Mouse (Mus musculus) right cerebral cortex, postnatal 14 days (tissue): ENCODE measurements around the gene Ttc8.
"Not testable (repeated sequence)": the region's sequence is repeated elsewhere in the genome, so short reads cannot be mapped to it uniquely, and the experiment has no call there.

Source experiments
- DNase-seq: peaks from one replicate; pipeline ENCODE4 v3.0.0; 2022

Gene Ttc8

GRCm38 (mm10) chr12:98920194-98920991 is at the start of gene Ttc8:
Ttc8 (plus strand) TSS chr12:98920574.
- peak; percentile 84 for DNase-seq

DNA sequence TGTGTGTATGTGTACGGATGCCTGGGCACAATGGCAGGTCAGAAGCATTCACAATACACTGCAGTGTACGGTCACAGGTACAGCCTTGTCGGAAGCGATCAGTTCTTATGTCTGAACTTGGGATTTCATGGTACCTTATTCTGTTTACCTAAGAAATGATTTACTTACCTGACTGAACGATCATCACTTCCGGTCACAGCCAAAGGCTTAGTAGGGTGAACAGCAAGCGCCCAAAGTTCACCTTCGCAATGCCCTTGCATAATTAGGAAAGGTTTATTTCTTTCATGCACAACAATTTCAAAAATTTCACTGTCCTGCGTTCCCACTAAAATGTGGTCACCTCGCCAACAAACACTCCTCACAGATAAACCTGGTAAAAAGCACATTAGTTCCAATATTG is 47.5 kb upstream of the Ttc8 start:
- DNase-seq: no peak

DNA sequence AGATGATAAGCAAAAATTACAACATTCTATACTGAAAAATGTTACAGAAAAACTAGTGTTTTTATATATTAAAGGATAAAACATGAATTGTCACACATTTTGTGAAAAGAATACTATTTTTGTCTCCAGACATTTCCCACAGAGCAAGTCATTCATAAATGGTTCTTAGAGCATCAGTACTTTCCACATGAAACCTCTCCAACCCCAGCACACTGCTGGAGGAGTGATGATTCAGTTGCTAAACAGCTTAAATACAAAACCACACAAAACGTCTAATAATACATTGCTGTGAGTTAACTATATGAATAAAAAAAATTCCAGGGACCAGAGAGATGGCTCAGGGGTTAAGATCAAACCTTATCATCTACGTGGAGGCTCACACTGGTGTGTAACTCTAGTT is 45.2 kb upstream of the Ttc8 start:
- DNase-seq: no peak

DNA sequence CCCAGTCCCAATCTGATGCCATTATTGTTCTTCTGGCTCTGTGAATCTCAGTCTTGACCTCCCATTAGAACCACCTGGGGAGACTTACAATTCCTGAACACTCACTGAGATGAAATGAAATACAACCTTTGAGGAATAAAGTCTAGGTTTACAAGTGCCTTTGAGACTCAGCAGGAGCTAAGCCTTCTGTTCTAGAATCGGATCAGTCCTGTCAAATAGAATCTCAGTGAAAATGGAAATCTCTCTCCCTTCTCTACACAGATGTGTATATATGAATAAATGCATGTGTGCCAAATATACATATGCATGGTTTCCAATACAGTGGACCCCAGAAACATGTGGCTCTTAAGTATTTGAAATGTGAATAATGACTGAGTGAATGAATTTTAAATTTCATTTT is 41.7 kb upstream of the Ttc8 start:
- no peak for DNase-seq

DNA sequence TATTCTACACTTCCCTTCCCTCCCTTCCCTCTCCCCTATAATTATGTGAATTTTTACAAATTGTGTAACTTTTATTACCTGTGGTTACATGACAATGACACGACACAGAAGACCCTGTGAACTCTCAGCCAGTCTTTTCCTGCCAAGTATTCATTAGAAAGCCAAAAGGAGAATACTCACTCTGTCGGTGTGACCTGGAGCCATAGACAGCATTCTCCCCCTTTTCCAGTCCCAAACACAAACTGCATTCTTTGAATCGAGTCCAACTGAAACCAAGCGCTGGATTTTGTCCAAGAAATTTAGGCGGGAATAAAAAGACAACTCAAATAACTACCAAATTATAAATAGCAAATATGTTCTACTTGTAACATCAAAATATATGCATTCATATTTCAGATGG is 38.6 kb upstream of the Ttc8 start:
- no peak for DNase-seq

- DNase-seq: no peak
Measured at GRCm38 (mm10) chr12:98884515-98884914, 35.9 kb upstream of the Ttc8 start.

- DNase-seq: no peak
Measured at GRCm38 (mm10) chr12:98896761-98897160, 23.6 kb upstream of the Ttc8 start.

DNA sequence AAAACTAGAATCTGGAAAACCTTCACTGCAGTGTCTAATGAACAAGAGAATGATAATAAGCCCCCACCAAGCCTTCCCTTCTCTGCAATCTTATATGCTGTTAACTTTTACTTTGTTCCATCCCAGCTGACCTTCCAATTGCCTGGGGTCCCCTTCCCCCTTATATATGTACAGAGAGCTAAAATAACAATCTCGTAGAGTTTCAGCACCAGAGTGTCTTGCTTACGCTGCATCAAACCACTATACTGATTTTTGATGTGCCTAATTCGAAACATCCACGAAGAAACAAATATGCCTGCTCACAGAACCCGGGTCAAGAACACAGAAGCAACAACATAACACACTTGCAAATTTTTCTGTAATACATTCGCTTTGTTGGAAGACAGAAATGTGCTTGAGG is 20.7 kb upstream of the Ttc8 start:
- no peak for DNase-seq

DNA sequence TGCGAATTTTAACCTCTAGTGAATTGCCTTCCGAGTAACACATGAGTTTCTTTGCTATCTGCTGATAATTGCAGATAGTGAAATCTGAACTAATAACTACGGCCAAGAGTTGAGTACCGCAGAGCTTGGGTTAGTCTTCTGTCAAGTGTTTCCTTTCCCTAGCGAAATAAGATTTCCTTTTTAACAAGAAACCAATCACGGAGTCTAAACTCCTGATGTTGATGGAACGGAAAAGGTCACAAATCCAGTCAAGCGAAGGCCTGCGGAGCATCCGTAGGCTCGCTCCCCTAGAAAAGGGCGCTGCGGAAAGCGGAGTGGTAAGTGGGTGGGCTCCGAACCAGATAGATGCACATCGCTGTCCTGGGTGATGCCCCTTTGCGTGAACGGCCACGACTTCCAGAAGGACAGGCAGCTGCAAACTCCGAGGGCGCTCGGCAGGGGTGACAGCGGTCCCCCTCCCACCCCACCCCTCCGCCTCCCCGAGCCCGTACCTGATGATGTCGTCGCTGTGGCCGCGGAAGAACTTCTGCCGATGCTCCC is 20.0 kb upstream of the Ttc8 start:
- no peak for DNase-seq

DNA sequence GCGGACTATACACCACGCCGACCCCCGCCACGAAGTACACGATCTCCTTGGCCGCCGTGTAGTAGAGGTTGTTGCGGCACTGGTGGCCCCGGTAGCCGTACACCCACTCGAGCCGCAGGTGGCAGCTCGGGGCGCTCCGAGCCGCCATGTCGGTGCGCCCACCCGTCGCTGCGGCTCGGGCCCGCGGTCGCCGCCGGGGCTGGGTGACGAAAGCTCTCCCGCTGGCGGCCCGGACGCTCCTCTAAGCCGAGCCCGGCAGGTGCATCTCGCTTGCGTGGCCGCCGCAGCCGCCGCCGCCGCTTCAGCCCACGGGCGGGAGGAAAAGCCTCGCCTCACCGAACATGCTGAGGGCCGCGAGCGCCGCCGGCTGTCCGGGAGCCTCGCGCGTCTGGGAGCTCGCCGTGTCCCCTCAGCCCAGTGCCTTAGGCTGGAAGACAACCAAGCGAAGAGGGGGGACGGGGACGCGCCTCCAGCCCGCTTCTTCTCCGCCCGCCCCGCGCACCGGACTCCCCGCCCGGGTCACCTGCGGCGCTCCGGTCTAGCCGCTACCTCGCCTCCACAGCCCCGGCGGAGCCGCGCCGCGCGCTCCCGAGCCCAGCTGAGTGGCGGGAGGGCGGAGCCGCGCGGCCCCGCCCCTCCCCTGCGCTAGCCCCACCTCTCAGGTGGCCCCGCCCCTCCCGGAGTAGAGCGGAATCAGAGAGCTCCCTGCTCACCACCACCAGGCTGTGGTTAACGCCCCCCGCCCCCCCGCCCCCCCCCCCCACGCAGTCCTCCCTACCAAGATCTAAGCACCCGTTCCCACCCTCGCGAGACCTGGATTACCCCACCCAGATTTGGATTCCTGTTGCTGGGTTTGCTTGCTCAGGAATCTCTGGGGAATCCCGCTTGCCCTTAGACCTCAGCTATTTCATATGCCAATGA is 19.2 kb upstream of the Ttc8 start, which contains the start of gene Eml5:
Gene Eml5, minus strand, starts transcription at position 604 of the 921 bp plus-strand sequence.
- peak; percentile 85 for DNase-seq

GRCm38 (mm10) chr12:98905466-98905865 is 14.9 kb upstream of the Ttc8 start:
- no peak for DNase-seq

GRCm38 (mm10) chr12:98910096-98910495 is 10.3 kb upstream of the Ttc8 start:
- DNase-seq: no peak

DNA sequence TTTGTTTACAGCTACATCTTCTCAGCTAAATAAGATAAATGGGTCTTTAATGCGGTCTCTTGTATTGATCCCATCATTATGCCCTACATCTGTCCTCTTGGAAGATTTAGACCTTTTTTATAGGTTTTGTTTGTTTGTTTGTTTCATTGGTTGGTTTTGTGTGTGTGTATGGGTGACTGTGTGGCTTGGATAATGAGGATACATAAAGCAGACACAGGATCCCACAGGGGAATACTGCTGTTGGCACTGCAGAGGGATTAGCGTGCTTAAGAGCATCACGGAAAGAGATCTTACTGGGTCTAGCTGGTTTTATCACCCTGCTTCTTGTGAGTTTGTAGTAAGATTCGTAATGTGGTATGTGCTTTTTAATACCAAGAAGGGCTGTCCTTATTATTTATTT is 10.8 kb downstream of the Ttc8 start:
- no peak for DNase-seq

DNA sequence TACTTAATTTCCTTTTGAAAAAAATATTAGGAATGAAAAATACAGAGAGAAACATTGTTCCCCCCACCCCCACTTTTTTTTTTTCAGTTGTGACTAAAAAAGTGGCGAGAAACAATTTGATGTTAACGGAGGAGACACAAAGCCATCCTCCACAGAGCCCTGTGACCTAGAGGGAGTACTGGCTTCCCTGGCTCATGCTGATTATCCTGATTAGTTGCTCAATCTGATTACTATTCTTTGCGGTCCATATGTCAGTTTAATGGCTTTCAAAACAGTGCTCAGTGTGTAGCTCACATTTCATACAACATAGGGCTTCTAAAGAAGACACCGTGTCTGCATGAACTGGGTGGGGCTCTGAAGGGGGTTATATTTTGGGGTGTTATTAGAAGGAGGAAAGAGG is 12.1 kb downstream of the Ttc8 start:
- no peak for DNase-seq

DNA sequence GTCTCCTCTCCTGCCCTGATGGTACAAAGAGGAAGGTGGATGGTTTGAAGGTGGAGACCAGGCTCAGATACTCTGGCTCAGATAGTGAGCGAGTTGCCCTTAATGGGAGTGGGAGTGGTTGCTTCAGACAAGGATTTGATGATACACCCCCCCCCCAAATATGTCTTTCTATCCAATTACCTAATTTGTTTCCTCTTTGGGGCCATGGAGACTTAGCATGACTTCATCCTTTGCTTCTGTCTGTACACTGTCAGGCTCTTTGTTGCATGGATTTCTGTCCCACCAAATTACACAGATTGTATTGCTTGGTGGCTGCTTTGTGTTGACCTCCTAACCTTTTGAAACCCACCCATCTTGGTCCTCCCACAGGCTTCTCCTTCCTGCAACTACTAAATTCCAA is 12.5 kb downstream of the Ttc8 start:
- DNase-seq: no peak

GRCm38 (mm10) chr12:98951295-98951694 is 30.9 kb downstream of the Ttc8 start:
- not testable (repeated sequence) for DNase-seq

- no peak for DNase-seq
Measured at GRCm38 (mm10) chr12:98956951-98957350, 36.6 kb downstream of the Ttc8 start.

GRCm38 (mm10) chr12:98957455-98957854 is 37.1 kb downstream of the Ttc8 start:
- no peak for DNase-seq

DNA sequence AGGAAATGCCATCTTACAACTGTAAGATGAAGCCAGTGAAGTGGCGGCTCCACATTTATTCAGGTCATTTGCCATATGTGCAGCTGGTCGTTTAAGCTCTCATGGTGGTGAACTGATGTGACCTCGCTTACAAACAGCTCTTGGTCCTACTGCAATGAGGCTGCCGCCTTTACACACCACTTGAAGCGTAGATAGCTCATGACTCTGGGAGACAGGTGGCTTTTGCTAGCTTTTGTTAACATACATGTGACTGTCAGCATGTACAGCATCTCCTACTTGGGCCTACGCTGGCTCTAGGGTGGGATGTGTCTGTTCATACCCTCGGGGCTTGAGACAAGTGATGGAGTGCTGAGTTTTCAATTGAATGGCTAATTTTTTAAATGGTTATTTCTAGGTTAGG is 40.6 kb downstream of the Ttc8 start:
- no peak for DNase-seq

DNA sequence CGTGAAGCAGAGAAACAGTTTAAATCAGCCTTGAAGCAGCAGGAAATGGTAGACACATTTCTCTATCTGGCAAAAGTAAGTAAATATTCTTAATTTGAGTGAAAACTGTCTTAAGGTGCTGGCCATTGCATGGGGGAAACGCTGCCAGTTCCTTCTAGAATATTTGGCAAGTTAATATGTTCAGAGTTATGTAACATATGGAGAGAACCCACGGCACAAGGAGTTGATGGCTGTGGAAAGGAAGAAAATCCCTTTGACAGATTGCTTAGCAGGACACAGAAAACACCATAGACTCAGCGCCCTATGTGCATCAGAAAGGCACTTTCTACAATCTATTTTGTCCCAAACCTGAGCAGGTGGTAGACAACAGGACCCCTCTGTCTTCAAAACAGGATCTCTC is 41.0 kb downstream of the Ttc8 start:
- DNase-seq: no peak

GRCm38 (mm10) chr12:98965441-98966135 is 45.2 kb downstream of the Ttc8 start:
- DNase-seq: no peak

- no peak for DNase-seq
Measured at GRCm38 (mm10) chr12:98972291-98972690, 51.9 kb downstream of the Ttc8 start.

- no peak for DNase-seq
Measured at GRCm38 (mm10) chr12:98973461-98973860, 53.1 kb downstream of the Ttc8 start.
